Mouse (Mus musculus) midbrain, postnatal 0 days (tissue): ENCODE measurements around the gene Alox5. TPM values are rescaled to one million over a fixed set of nuclear protein-coding genes. Genes with fewer than 3 reads are reported as not detected.

Source experiments
- ATAC-seq: fragments of 200-750 bp; cut with Nextera tagmentation; 2 replicates; pipeline ENCODE4 v1.8.0; 2017; ENCODE audit warnings: moderate number of reproducible peaks, mild to moderate bottlenecking, moderate TSS enrichment, moderate library complexity; ENCODE audit not compliant: low FRiP score
- DNase-seq: peaks from one replicate; pipeline ENCODE4 v3.0.0-alpha.2; 2015; ENCODE audit warnings: low spot score
- H3K27ac ChIP-seq: fragments of 300-500 bp; sonication (generic); 2 replicates; pipeline ENCODE4 v1.5.1; 2014; ENCODE audit warnings: low read depth, mild to moderate bottlenecking, low read length, mixed read lengths
- H3K27me3 ChIP-seq: fragments of 300-500 bp; sonication (generic); 2 replicates; pipeline ENCODE4 v1.6.1; 2014; ENCODE audit warnings: low read length, control low read depth, mixed read lengths; ENCODE audit not compliant: insufficient read depth
- H3K36me3 ChIP-seq: fragments of 300-500 bp; sonication (generic); 2 replicates; pipeline ENCODE4 v1.6.1; 2014; ENCODE audit warnings: low read length, control low read depth, mixed read lengths; ENCODE audit not compliant: insufficient read depth
- H3K4me1 ChIP-seq: fragments of 300-500 bp; sonication (generic); 2 replicates; pipeline ENCODE4 v1.6.1; 2014; ENCODE audit warnings: mild to moderate bottlenecking, control low read depth, antibody characterized with exemption, low read length, mixed read lengths; ENCODE audit not compliant: insufficient read depth
- H3K4me2 ChIP-seq: fragments of 300-500 bp; sonication (generic); 2 replicates; pipeline ENCODE4 v1.6.1; 2014; ENCODE audit warnings: low read depth, mild to moderate bottlenecking, low read length, mixed read lengths; ENCODE audit not compliant: poor library complexity, severe bottlenecking
- H3K4me3 ChIP-seq: fragments of 300-500 bp; sonication (generic); 2 replicates; pipeline ENCODE4 v1.5.1; 2014; ENCODE audit warnings: low read depth, mild to moderate bottlenecking, low read length, moderate library complexity
- H3K9ac ChIP-seq: fragments of 300-500 bp; sonication (generic); replicated peaks from 2 replicates; pipeline ENCODE4 v1.6.1; 2014; ENCODE audit warnings: mild to moderate bottlenecking, low read length, moderate library complexity, mixed read lengths; ENCODE audit not compliant: poor library complexity, severe bottlenecking
- H3K9me3 ChIP-seq: fragments of 300-500 bp; sonication (generic); 2 replicates; pipeline ENCODE4 v1.6.1; 2016; ENCODE audit warnings: low read length, control low read depth
- CTCF ChIP-seq: IDR thresholded peaks from 2 replicates; pipeline ENCODE4 v1.5.1; 2016; ENCODE audit warnings: antibody characterized with exemption, mild to moderate bottlenecking
- WGBS: fragments of 180-500 bp; shearing (Covaris S2); extraction: QIAGEN DNeasy Blood & Tissue Kit; methylation state at CpG from one replicate; pipeline ENCODE4 v1.1.7; 2014; 5-methylcytosine and 5-hydroxymethylcytosine counted together
- polyA plus RNA-seq: library from polyadenylated mRNA; unstranded; fragments of >200 nt; fragmentation: Nextera tagmentation; extraction: Ambion mirVana; gene quantifications from 2 replicates; pipeline ENCODE4 v1.2.1, GENCODE M21; 2015
- total RNA-seq: library from RNA; depleted of rRNA; stranded (reverse); fragments of >200 nt; gene quantifications from 2 replicates; pipeline ENCODE4 v1.2.3, GENCODE M21; 2014

Gene Alox5
- total and polyA plus RNA-seq, 2 experiments from 2014 or later, result 0.48 to 1.6 TPM

GRCm38 (mm10) chr6:116388068-116388467, 72.9 kb downstream of the Alox5 start:
- 89% methylated on average over 1 of the region's 1 CpGs for WGBS
- no peak overlapping the region for H3K9ac ChIP-seq

GRCm38 (mm10) chr6:116386506-116386905, 74.5 kb downstream of the Alox5 start:
- ATAC-seq, result no peak
- no peak for TF ChIP-seq CTCF
- 0 out of 2 replicates have a peak overlapping the region, but pooled peaks have one; percentile 26 for H3K27ac ChIP-seq
- H3K9ac ChIP-seq, result no peak overlapping the region
- 38% methylated on average over 3 of the region's 3 CpGs for WGBS
- DNase-seq, result no peak
- H3K4me1 ChIP-seq, result peaks cover 10% of the 10 kb centered on the region; the same call in 1 of the 2 replicates
- no peaks in the 10 kb centered on the region for H3K36me3 ChIP-seq
- no peak overlapping the region for H3K4me2 ChIP-seq
- no peaks in the 10 kb centered on the region for H3K27me3 ChIP-seq
- H3K4me3 ChIP-seq, result no peak overlapping the region
- H3K9me3 ChIP-seq, result no peaks in the 10 kb centered on the region

More at GRCm38 (mm10) chr6:116388068-116388467, 72.9 kb downstream of the Alox5 start:
- no peak for TF ChIP-seq CTCF
- H3K4me2 ChIP-seq, result no peak overlapping the region
- H3K9me3 ChIP-seq, result no peaks in the 10 kb centered on the region
- peaks cover 10% of the 10 kb centered on the region; the same call in 1 of the 2 replicates for H3K4me1 ChIP-seq
- H3K27ac ChIP-seq, result no peak overlapping the region
- no peak overlapping the region for H3K4me3 ChIP-seq
- DNase-seq, result no peak
- H3K36me3 ChIP-seq, result no peaks in the 10 kb centered on the region
- no peak for ATAC-seq
- no peaks in the 10 kb centered on the region for H3K27me3 ChIP-seq

- TF ChIP-seq CTCF, result no peak
- Histone ChIP-seq H3K9ac (no peak overlapping the region), H3K27ac (0 out of 2 replicates have a peak overlapping the region, but pooled peaks have one; percentile 4), H3K4me3 (no peak overlapping the region), H3K36me3 (no peaks in the 10 kb centered on the region), H3K9me3 (no peaks in the 10 kb centered on the region), H3K4me1 (peaks cover 10% of the 10 kb centered on the region; the same call in 1 of the 2 replicates), H3K27me3 (no peaks in the 10 kb centered on the region), H3K4me2 (peak overlapping the region; percentile 0; the same call in 1 of the 2 replicates)
- ATAC-seq, result peak; percentile 66; the same call in 1 of the 2 replicates
- WGBS, result 24% methylated on average over 4 of the region's 4 CpGs
- DNase-seq, result no peak
Measured at GRCm38 (mm10) chr6:116386045-116386415, 74.9 kb downstream of the Alox5 start.

GRCm38 (mm10) chr6:116385194-116386044, 75.6 kb downstream of the Alox5 start:
- H3K9me3 ChIP-seq, result no peaks in the 10 kb centered on the region
- no peaks in the 10 kb centered on the region for H3K36me3 ChIP-seq
- peaks cover 10% of the 10 kb centered on the region; the same call in 1 of the 2 replicates for H3K4me1 ChIP-seq
- DNase-seq, result no peak
- H3K4me2 ChIP-seq, result peak overlapping the region; percentile 0; the same call in 1 of the 2 replicates
- no peak overlapping the region for H3K4me3 ChIP-seq
- TF ChIP-seq CTCF, result no peak
- H3K27ac ChIP-seq, result peak overlapping the region; percentile 4; the same call in 1 of the 2 replicates
- no peak for ATAC-seq
- H3K9ac ChIP-seq, result no peak overlapping the region
- H3K27me3 ChIP-seq, result no peaks in the 10 kb centered on the region
- WGBS, result 12% methylated on average over 5 of the region's 5 CpGs

GRCm38 (mm10) chr6:116383582-116383981, 77.4 kb downstream of the Alox5 start:
- no peaks in the 10 kb centered on the region for H3K27me3 ChIP-seq
- 47% methylated on average over 10 of the region's 10 CpGs for WGBS
- no peak overlapping the region for H3K9ac ChIP-seq
- H3K9me3 ChIP-seq, result no peaks in the 10 kb centered on the region
- ATAC-seq (no peak), DNase-seq (peak; percentile 70)
- no peaks in the 10 kb centered on the region for H3K36me3 ChIP-seq
- H3K4me1 ChIP-seq, result peaks cover 10% of the 10 kb centered on the region; the same call in 1 of the 2 replicates
- H3K4me2 ChIP-seq, result no peak overlapping the region
- TF ChIP-seq CTCF, result no peak
- no peak overlapping the region for H3K4me3 ChIP-seq
- H3K27ac ChIP-seq, result no peak overlapping the region

GRCm38 (mm10) chr6:116381605-116382004, 79.4 kb downstream of the Alox5 start:
- Histone ChIP-seq H3K4me3 (no peak overlapping the region), H3K36me3 (no peaks in the 10 kb centered on the region), H3K4me1 (peaks cover 10% of the 10 kb centered on the region; the same call in 1 of the 2 replicates), H3K9me3 (no peaks in the 10 kb centered on the region), H3K4me2 (no peak overlapping the region), H3K9ac (no peak overlapping the region), H3K27ac (no peak overlapping the region), H3K27me3 (no peaks in the 10 kb centered on the region)
- TF ChIP-seq CTCF, result no peak
- no peak for ATAC-seq
- 82% methylated on average over 2 of the region's 2 CpGs for WGBS
- no peak for DNase-seq
